Mouse (Mus musculus): ENCODE measurements around the gene Perp.

DNA sequence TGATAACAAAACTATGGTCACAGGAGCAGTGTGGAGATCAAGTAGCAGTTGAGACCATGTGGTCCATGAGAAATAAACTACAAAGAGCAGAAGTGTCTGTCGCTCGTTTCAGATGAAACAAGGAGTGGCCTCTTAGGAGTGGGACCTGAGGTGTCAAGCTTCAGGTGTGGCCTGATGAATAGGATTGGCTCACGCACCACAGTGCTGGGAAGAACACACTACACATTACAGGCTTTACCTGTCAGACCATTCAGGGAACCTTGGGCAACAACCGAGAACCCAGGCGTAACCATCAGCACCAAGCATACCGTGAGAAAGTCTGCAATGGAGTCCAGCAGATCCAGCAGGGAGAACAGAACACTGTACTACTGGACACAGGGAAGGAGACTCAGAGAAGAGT lies 33.3 kb downstream of the Perp start:
- no peak for TF ChIP-seq GATA1 (IDR thresholded peaks at IDR 0.05; ENCODE audit: low read length)
- TF ChIP-seq TAL1 (IDR thresholded peaks at IDR 0.05; ENCODE audit: low read length): no peak
